Comparison of ENCODE assay signal across 9 mouse cellular contexts in the genomic region with DNA sequence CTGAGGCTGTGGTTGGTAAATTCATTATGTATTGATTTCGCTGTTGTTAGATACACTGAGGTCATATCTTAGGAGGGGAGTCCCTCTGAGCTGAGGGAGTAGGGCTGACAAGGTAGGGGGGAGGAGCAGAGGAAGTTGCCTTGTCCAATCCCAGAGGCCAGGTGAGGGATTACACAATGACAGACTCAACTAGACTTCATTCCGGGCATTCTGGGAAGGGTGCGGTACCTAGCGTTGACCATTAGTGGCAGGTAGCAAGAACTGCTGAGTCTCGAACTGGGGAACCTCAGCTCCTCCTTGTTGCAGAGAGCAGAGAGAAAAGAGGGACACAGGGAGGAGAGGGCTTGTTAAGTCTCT. TPM values are rescaled to one million over a fixed set of nuclear protein-coding genes. Genes with fewer than 3 reads are reported as not detected.
DNase-seq lines count a peak whose midpoint lies in the region; ATAC-seq and TF ChIP-seq lines count a peak whose summit lies in the region.
"Had no signal": no experiment of that assay in that cellular context is flagged by ENCODE, and none has a peak within 500 bp of the region (broad histone marks: within the 10 kb centered on the region; RNA-seq: fewer than 3 reads in every experiment).

No protein-coding gene starts in this region.

- no peak for TF ChIP-seq CTCF in midbrain, postnatal 0 days (IDR thresholded peaks at IDR 0.05)

- H3K4me1 ChIP-seq in heart, embryonic 16.5 days (ENCODE audit: control insufficient read depth, insufficient read depth, low read length) = peaks cover 4% of the 10 kb centered on the region; the same call in 1 of the 2 replicates
- H3K4me1 ChIP-seq in embryonic facial prominence, embryonic 12.5 days = no peaks in the 10 kb centered on the region
- H3K4me1 ChIP-seq in limb, embryonic 10.5 days = peaks cover 14% of the 10 kb centered on the region
- H3K4me1 ChIP-seq in midbrain, postnatal 0 days (ENCODE audit: insufficient read depth, low read length) = peaks cover 5% of the 10 kb centered on the region; the same call in 1 of the 2 replicates

- H3K36me3 ChIP-seq in heart, embryonic 16.5 days (ENCODE audit: control insufficient read depth, insufficient read depth) = no peaks in the 10 kb centered on the region
- no peaks in the 10 kb centered on the region for H3K36me3 ChIP-seq in embryonic facial prominence, embryonic 12.5 days
- no peaks in the 10 kb centered on the region for H3K36me3 ChIP-seq in limb, embryonic 10.5 days
- H3K36me3 ChIP-seq in midbrain, postnatal 0 days (ENCODE audit: insufficient read depth, low read length) = no peaks in the 10 kb centered on the region

- 31% methylated on average over 5 of the region's 5 CpGs for WGBS in heart, embryonic 16.5 days
- 16% methylated on average over 5 of the region's 5 CpGs for WGBS in embryonic facial prominence, embryonic 12.5 days
- 17% methylated on average over 5 of the region's 5 CpGs for WGBS in limb, embryonic 10.5 days
- WGBS in midbrain, postnatal 0 days = 18% methylated on average over 5 of the region's 5 CpGs

- H3K4me2 ChIP-seq in heart, embryonic 16.5 days (ENCODE audit: low read depth, low read length) = peak overlapping the region; percentile 79
- peak overlapping the region; percentile 81 for H3K4me2 ChIP-seq in embryonic facial prominence, embryonic 12.5 days (replicated peaks)
- peak overlapping the region; percentile 54 for H3K4me2 ChIP-seq in midbrain, postnatal 0 days (ENCODE audit: low read depth, low read length, poor library complexity, severe bottlenecking)

- no peak for ATAC-seq in heart, embryonic 16.5 days (replicated peaks; ENCODE audit: extremely low read depth, insufficient read depth, low FRiP score)
- ATAC-seq in embryonic facial prominence, embryonic 12.5 days (ENCODE audit: insufficient number of reproducible peaks, insufficient read depth, low FRiP score, low TSS enrichment) = no peak
- ATAC-seq in midbrain, postnatal 0 days (ENCODE audit: low FRiP score) = peak; percentile 59

- H3K4me3 ChIP-seq in heart, embryonic 16.5 days (ENCODE audit: low read length) = peak overlapping the region; percentile 44
- H3K4me3 ChIP-seq in embryonic facial prominence, embryonic 12.5 days = peak overlapping the region; percentile 47
- H3K4me3 ChIP-seq in limb, embryonic 10.5 days = peak overlapping the region; percentile 59
- peak overlapping the region; percentile 40; the same call in 1 of the 2 replicates for H3K4me3 ChIP-seq in midbrain, postnatal 0 days (ENCODE audit: low read depth, low read length)

- H3K9ac ChIP-seq in heart, embryonic 16.5 days (ENCODE audit: low read length) = no peak overlapping the region
- peak overlapping the region; percentile 43; the same call in 1 of the 2 replicates for H3K9ac ChIP-seq in embryonic facial prominence, embryonic 12.5 days
- peak overlapping the region; percentile 51; the same call in 1 of the 2 replicates for H3K9ac ChIP-seq in midbrain, postnatal 0 days (replicated peaks; ENCODE audit: low read length, poor library complexity, severe bottlenecking)

- no peak overlapping the region for H3K27ac ChIP-seq in heart, embryonic 16.5 days (ENCODE audit: low read length)
- no peak overlapping the region for H3K27ac ChIP-seq in embryonic facial prominence, embryonic 12.5 days
- H3K27ac ChIP-seq in limb, embryonic 10.5 days = 0 out of 2 replicates have a peak overlapping the region, but pooled peaks have one; percentile 57
- peak overlapping the region; percentile 69 for H3K27ac ChIP-seq in midbrain, postnatal 0 days (ENCODE audit: low read depth, low read length)

- intact Hi-C loops in heart, postnatal 14 days (cut with DNase I) = no loop called here

- no peaks in the 10 kb centered on the region for H3K9me3 ChIP-seq in heart, embryonic 16.5 days (replicated peaks; ENCODE audit: control insufficient read depth, low read length)
- no peaks in the 10 kb centered on the region for H3K9me3 ChIP-seq in embryonic facial prominence, embryonic 12.5 days
- H3K9me3 ChIP-seq in limb, embryonic 10.5 days (replicated peaks) = no peaks in the 10 kb centered on the region
- no peaks in the 10 kb centered on the region for H3K9me3 ChIP-seq in midbrain, postnatal 0 days (ENCODE audit: low read length)

- no peaks in the 10 kb centered on the region for H3K27me3 ChIP-seq in heart, embryonic 16.5 days (ENCODE audit: control insufficient read depth, insufficient read depth, low read length)
- H3K27me3 ChIP-seq in embryonic facial prominence, embryonic 12.5 days = 0 out of 2 replicates have a peak, but pooled peaks cover 12% of the 10 kb centered on the region
- H3K27me3 ChIP-seq in limb, embryonic 10.5 days (ENCODE audit: low read depth, poor library complexity, severe bottlenecking) = peaks cover 24% of the 10 kb centered on the region
- no peaks in the 10 kb centered on the region; the same call in 1 of the 2 replicates for H3K27me3 ChIP-seq in midbrain, postnatal 0 days (ENCODE audit: insufficient read depth, low read length)

- no peak for DNase-seq in heart, postnatal 14 days
- DNase-seq in limb, embryonic 10.5 days (ENCODE audit: low spot score) = no peak
- DNase-seq in midbrain, postnatal 0 days (ENCODE audit: low spot score) = peak; percentile 43
- DNase-seq in cerebellum, postnatal 10 days = no peak
- no peak for DNase-seq in gastrocnemius, postnatal 4 days (ENCODE audit: low spot score in 2 of 2)
- DNase-seq in cerebellum, postnatal 14 days = no peak

RNA-seq across cellular contexts. Expression of gene Aloxe3, which starts 7.8 kb away (rescaled TPM):
- 0.08 and 0.26 TPM in 2 replicates for polyA plus RNA-seq in heart, embryonic 16.5 days (2015; fragmentation: Nextera tagmentation; extraction: Ambion mirVana)
- not detected for total RNA-seq in heart, postnatal 14 days (2021)
- 0.47 and 0.89 TPM in 2 replicates for polyA plus RNA-seq in embryonic facial prominence, embryonic 12.5 days (2016; fragmentation: Nextera tagmentation; extraction: Ambion mirVana)
- 0.28 and 0.39 TPM in 2 replicates for polyA plus RNA-seq in limb, embryonic 10.5 days (2016; fragmentation: Nextera tagmentation; extraction: Ambion mirVana)
- total RNA-seq in midbrain, postnatal 0 days (2014; rRNA removed) = 16.3 and 19.4 TPM in 2 replicates
- polyA plus RNA-seq in midbrain, postnatal 0 days (2015; fragmentation: Nextera tagmentation; extraction: Ambion mirVana) = 17.8 and 21.4 TPM in 2 replicates
- total RNA-seq in gastrocnemius, postnatal 4 days (2021) = under 1 TPM in 1 of 2 experiments, not detected in 1; 0.23 TPM
- total RNA-seq: MEL had no signal

RNA-seq across cellular contexts. Expression of gene 9130213A22Rik, which starts 11.2 kb away (rescaled TPM):
- polyA plus RNA-seq in heart, embryonic 16.5 days (2015; fragmentation: Nextera tagmentation; extraction: Ambion mirVana) = 0.41 and 0.72 TPM in 2 replicates
- total RNA-seq in heart, postnatal 14 days (2021) = under 1 TPM; 0.33 to 0.44 TPM
- polyA plus RNA-seq in embryonic facial prominence, embryonic 12.5 days (2016; fragmentation: Nextera tagmentation; extraction: Ambion mirVana) = 0.14 and 0.40 TPM in 2 replicates
- 0.15 and 0.29 TPM in 2 replicates for polyA plus RNA-seq in limb, embryonic 10.5 days (2016; fragmentation: Nextera tagmentation; extraction: Ambion mirVana)
- total RNA-seq in midbrain, postnatal 0 days (2014; rRNA removed) = 1.0 and 1.6 TPM in 2 replicates
- 1.2 and 1.4 TPM in 2 replicates for polyA plus RNA-seq in midbrain, postnatal 0 days (2015; fragmentation: Nextera tagmentation; extraction: Ambion mirVana)
- total RNA-seq in gastrocnemius, postnatal 4 days (2021) = under 1 TPM; 0.29 to 0.56 TPM

RNA-seq across cellular contexts. Expression of gene Hes7, which starts 13.3 kb away (rescaled TPM):
- 0.50 TPM in 2 replicates for polyA plus RNA-seq in heart, embryonic 16.5 days (2015; fragmentation: Nextera tagmentation; extraction: Ambion mirVana)
- under 1 TPM; 0.14 to 0.32 TPM for total RNA-seq in heart, postnatal 14 days (2021)
- 0.65 and 0.73 TPM in 2 replicates for polyA plus RNA-seq in embryonic facial prominence, embryonic 12.5 days (2016; fragmentation: Nextera tagmentation; extraction: Ambion mirVana)
- polyA plus RNA-seq in limb, embryonic 10.5 days (2016; fragmentation: Nextera tagmentation; extraction: Ambion mirVana) = 0.53 and 0.90 TPM in 2 replicates
- 1.2 and 2.1 TPM in 2 replicates for total RNA-seq in midbrain, postnatal 0 days (2014; rRNA removed)
- polyA plus RNA-seq in midbrain, postnatal 0 days (2015; fragmentation: Nextera tagmentation; extraction: Ambion mirVana) = 1.7 and 2.0 TPM in 2 replicates
- total RNA-seq in gastrocnemius, postnatal 4 days (2021) = under 1 TPM; 0.34 to 0.54 TPM

RNA-seq across cellular contexts. Expression of gene Alox12b, which starts 23.2 kb away (rescaled TPM):
- not detected in 2 replicates for polyA plus RNA-seq in heart, embryonic 16.5 days (2015; fragmentation: Nextera tagmentation; extraction: Ambion mirVana)
- total RNA-seq in heart, postnatal 14 days (2021) = not detected
- polyA plus RNA-seq in embryonic facial prominence, embryonic 12.5 days (2016; fragmentation: Nextera tagmentation; extraction: Ambion mirVana) = 0.15 and 0.19 TPM in 2 replicates
- 0.05 TPM in 1 of 2 replicates, not detected in the other for polyA plus RNA-seq in limb, embryonic 10.5 days (2016; fragmentation: Nextera tagmentation; extraction: Ambion mirVana)
- total RNA-seq in midbrain, postnatal 0 days (2014; rRNA removed) = 1.0 and 1.5 TPM in 2 replicates
- 0.67 and 0.91 TPM in 2 replicates for polyA plus RNA-seq in midbrain, postnatal 0 days (2015; fragmentation: Nextera tagmentation; extraction: Ambion mirVana)
- not detected for total RNA-seq in gastrocnemius, postnatal 4 days (2021)
- total RNA-seq: MEL had no signal

RNA-seq across cellular contexts. Expression of gene Per1, which starts 38.5 kb away (rescaled TPM):
- 19.6 and 21.9 TPM in 2 replicates for polyA plus RNA-seq in heart, embryonic 16.5 days (2015; fragmentation: Nextera tagmentation; extraction: Ambion mirVana)
- total RNA-seq in heart, postnatal 14 days (2021) = 100 to 1,000 TPM; 100 to 103 TPM
- polyA plus RNA-seq in embryonic facial prominence, embryonic 12.5 days (2016; fragmentation: Nextera tagmentation; extraction: Ambion mirVana) = 11.4 and 11.5 TPM in 2 replicates
- 10.3 and 10.8 TPM in 2 replicates for polyA plus RNA-seq in limb, embryonic 10.5 days (2016; fragmentation: Nextera tagmentation; extraction: Ambion mirVana)
- 28.5 and 47.1 TPM in 2 replicates for total RNA-seq in midbrain, postnatal 0 days (2014; rRNA removed)
- 11.8 and 15.4 TPM in 2 replicates for polyA plus RNA-seq in midbrain, postnatal 0 days (2015; fragmentation: Nextera tagmentation; extraction: Ambion mirVana)
- total RNA-seq in gastrocnemius, postnatal 4 days (2021) = 10 to 100 TPM; 32.1 to 49.3 TPM

Comparison
In these comparisons a context has a peak if more than half of its experiments do, and no peak if none do; other contexts are left out.
1. H3K27ac ChIP-seq: peak in limb, embryonic 10.5 days (single experiment) and midbrain, postnatal 0 days (single experiment); none in heart, embryonic 16.5 days (single experiment) and embryonic facial prominence, embryonic 12.5 days (single experiment).
2. Peak in every context shown above with its lines, with median percentiles within 50 percentile points of each other: H3K4me2 ChIP-seq and H3K4me3 ChIP-seq.